Mouse (Mus musculus): ENCODE data around the gene Nek10. TPM values are rescaled to one million over a fixed set of nuclear protein-coding genes. Genes with fewer than 3 reads are reported as not detected.
"Not testable (repeated sequence)": the region's sequence is repeated elsewhere in the genome, so short reads cannot be mapped to it uniquely, and the experiment has no call there.

Gene Nek10
- polyA plus RNA-seq, 1 experiment from 2014 or later, result 0.24 TPM

- no peaks in the 10 kb centered on the region for H3K27me3 ChIP-seq (replicated peaks; ENCODE audit: insufficient read depth, low read length)
- no peak overlapping the region for H3K27ac ChIP-seq (ENCODE audit: low read length)
- DNase-seq (ENCODE audit: low spot score) (no peak), ATAC-seq (no peak)
- no peak overlapping the region for H3K4me2 ChIP-seq (replicated peaks; ENCODE audit: low read depth, low read length)
- no peaks in the 10 kb centered on the region for H3K36me3 ChIP-seq (ENCODE audit: insufficient read depth, low read length)
- H3K9me3 ChIP-seq (ENCODE audit: low read length), result no peaks in the 10 kb centered on the region
- WGBS, result 52% methylated on average over 2 of the region's 2 CpGs
- TF ChIP-seq EP300 (IDR thresholded peaks at IDR 0.05) (no peak), CTCF (IDR thresholded peaks at IDR 0.05) (no peak)
- H3K9ac ChIP-seq (replicated peaks; ENCODE audit: low read depth), result no peak overlapping the region
- no peak overlapping the region for H3K4me3 ChIP-seq (ENCODE audit: low read depth, low read length)
- H3K4me1 ChIP-seq (ENCODE audit: insufficient read depth, low read depth, low read length), result no peaks in the 10 kb centered on the region
Measured at GRCm38 (mm10) chr14:14960441-14960988, 157.3 kb downstream of the Nek10 start.

- H3K4me3 ChIP-seq (ENCODE audit: low read depth, low read length), result no peak overlapping the region
- ATAC-seq (no peak), DNase-seq (ENCODE audit: low spot score) (no peak)
- H3K27ac ChIP-seq (ENCODE audit: low read length), result no peak overlapping the region
- no peaks in the 10 kb centered on the region for H3K36me3 ChIP-seq (ENCODE audit: insufficient read depth, low read length)
- no peaks in the 10 kb centered on the region for H3K27me3 ChIP-seq (replicated peaks; ENCODE audit: insufficient read depth, low read length)
- 58% methylated on average over 2 of the region's 2 CpGs for WGBS
- H3K9me3 ChIP-seq (ENCODE audit: low read length), result no peaks in the 10 kb centered on the region
- H3K9ac ChIP-seq (replicated peaks; ENCODE audit: low read depth), result no peak overlapping the region
- no peak overlapping the region for H3K4me2 ChIP-seq (replicated peaks; ENCODE audit: low read depth, low read length)
- TF ChIP-seq EP300 (IDR thresholded peaks at IDR 0.05), result no peak
- TF ChIP-seq CTCF (IDR thresholded peaks at IDR 0.05), result no peak
- H3K4me1 ChIP-seq (ENCODE audit: insufficient read depth, low read depth, low read length), result no peaks in the 10 kb centered on the region
Measured at GRCm38 (mm10) chr14:14970633-14971032, 167.4 kb downstream of the Nek10 start.

GRCm38 (mm10) chr14:14971056-14971455 lies 167.8 kb downstream of the Nek10 start:
- Histone ChIP-seq H3K9me3 (ENCODE audit: low read length) (no peaks in the 10 kb centered on the region), H3K4me3 (ENCODE audit: low read depth, low read length) (no peak overlapping the region), H3K27ac (ENCODE audit: low read length) (no peak overlapping the region), H3K4me2 (replicated peaks; ENCODE audit: low read depth, low read length) (no peak overlapping the region), H3K9ac (replicated peaks; ENCODE audit: low read depth) (no peak overlapping the region), H3K4me1 (ENCODE audit: insufficient read depth, low read depth, low read length) (no peaks in the 10 kb centered on the region), H3K27me3 (replicated peaks; ENCODE audit: insufficient read depth, low read length) (no peaks in the 10 kb centered on the region), H3K36me3 (ENCODE audit: insufficient read depth, low read length) (no peaks in the 10 kb centered on the region)
- ATAC-seq, result no peak
- no peak for DNase-seq (ENCODE audit: low spot score)
- TF ChIP-seq CTCF (IDR thresholded peaks at IDR 0.05) (no peak), EP300 (IDR thresholded peaks at IDR 0.05) (no peak)
- 39% methylated on average over 4 of the region's 4 CpGs for WGBS

GRCm38 (mm10) chr14:14974156-14974555 lies 170.9 kb downstream of the Nek10 start:
- TF ChIP-seq CTCF (IDR thresholded peaks at IDR 0.05), result no peak
- TF ChIP-seq EP300 (IDR thresholded peaks at IDR 0.05), result no peak
- Histone ChIP-seq H3K27me3 (replicated peaks; ENCODE audit: insufficient read depth, low read length) (no peaks in the 10 kb centered on the region), H3K4me1 (ENCODE audit: insufficient read depth, low read depth, low read length) (no peaks in the 10 kb centered on the region), H3K27ac (ENCODE audit: low read length) (no peak overlapping the region), H3K4me2 (replicated peaks; ENCODE audit: low read depth, low read length) (no peak overlapping the region), H3K9me3 (ENCODE audit: low read length) (no peaks in the 10 kb centered on the region), H3K9ac (replicated peaks; ENCODE audit: low read depth) (no peak overlapping the region), H3K36me3 (ENCODE audit: insufficient read depth, low read length) (no peaks in the 10 kb centered on the region), H3K4me3 (ENCODE audit: low read depth, low read length) (no peak overlapping the region)
- DNase-seq (ENCODE audit: low spot score) (no peak), ATAC-seq (no peak)
- 15% methylated on average over 1 of the region's 1 CpGs for WGBS

GRCm38 (mm10) chr14:14984106-14984505 lies 180.9 kb downstream of the Nek10 start:
- not testable (repeated sequence) for H3K27ac ChIP-seq (ENCODE audit: low read length); H3K27me3 ChIP-seq (replicated peaks; ENCODE audit: insufficient read depth, low read length); DNase-seq (ENCODE audit: low spot score); H3K9ac ChIP-seq (replicated peaks; ENCODE audit: low read depth); H3K4me3 ChIP-seq (ENCODE audit: low read depth, low read length); ATAC-seq; H3K4me2 ChIP-seq (replicated peaks; ENCODE audit: low read depth, low read length); H3K9me3 ChIP-seq (ENCODE audit: low read length); H3K36me3 ChIP-seq (ENCODE audit: insufficient read depth, low read length); H3K4me1 ChIP-seq (ENCODE audit: insufficient read depth, low read depth, low read length)
- WGBS, result 20% methylated on average over 1 of the region's 1 CpGs

- WGBS, result 36% methylated on average over 11 of the region's 11 CpGs
- H3K36me3 ChIP-seq (ENCODE audit: insufficient read depth, low read length), result no peaks in the 10 kb centered on the region
- H3K27me3 ChIP-seq (replicated peaks; ENCODE audit: insufficient read depth, low read length), result no peaks in the 10 kb centered on the region
- peak; percentile 74 for ATAC-seq
- H3K4me1 ChIP-seq (ENCODE audit: insufficient read depth, low read depth, low read length), result no peaks in the 10 kb centered on the region
- no peak overlapping the region for H3K4me2 ChIP-seq (replicated peaks; ENCODE audit: low read depth, low read length)
- DNase-seq (ENCODE audit: low spot score), result peak; percentile 76
- no peak overlapping the region for H3K27ac ChIP-seq (ENCODE audit: low read length)
- H3K9me3 ChIP-seq (ENCODE audit: low read length), result no peaks in the 10 kb centered on the region
- peak; percentile 92 for TF ChIP-seq CTCF (IDR thresholded peaks at IDR 0.05)
- no peak for TF ChIP-seq EP300 (IDR thresholded peaks at IDR 0.05)
- no peak overlapping the region for H3K4me3 ChIP-seq (ENCODE audit: low read depth, low read length)
- no peak overlapping the region for H3K9ac ChIP-seq (replicated peaks; ENCODE audit: low read depth)
Measured at GRCm38 (mm10) chr14:14984710-14985647, 181.8 kb downstream of the Nek10 start.

Data from lung, postnatal 0 days (tissue).